Mouse (Mus musculus): ENCODE results near the gene Smim5. TPM values are rescaled to one million over a fixed set of nuclear protein-coding genes. Genes with fewer than 3 reads are reported as not detected.

Smim5 gene
- polyA plus RNA-seq, 1 experiment from 2014 or later = 48.5 TPM

DNA sequence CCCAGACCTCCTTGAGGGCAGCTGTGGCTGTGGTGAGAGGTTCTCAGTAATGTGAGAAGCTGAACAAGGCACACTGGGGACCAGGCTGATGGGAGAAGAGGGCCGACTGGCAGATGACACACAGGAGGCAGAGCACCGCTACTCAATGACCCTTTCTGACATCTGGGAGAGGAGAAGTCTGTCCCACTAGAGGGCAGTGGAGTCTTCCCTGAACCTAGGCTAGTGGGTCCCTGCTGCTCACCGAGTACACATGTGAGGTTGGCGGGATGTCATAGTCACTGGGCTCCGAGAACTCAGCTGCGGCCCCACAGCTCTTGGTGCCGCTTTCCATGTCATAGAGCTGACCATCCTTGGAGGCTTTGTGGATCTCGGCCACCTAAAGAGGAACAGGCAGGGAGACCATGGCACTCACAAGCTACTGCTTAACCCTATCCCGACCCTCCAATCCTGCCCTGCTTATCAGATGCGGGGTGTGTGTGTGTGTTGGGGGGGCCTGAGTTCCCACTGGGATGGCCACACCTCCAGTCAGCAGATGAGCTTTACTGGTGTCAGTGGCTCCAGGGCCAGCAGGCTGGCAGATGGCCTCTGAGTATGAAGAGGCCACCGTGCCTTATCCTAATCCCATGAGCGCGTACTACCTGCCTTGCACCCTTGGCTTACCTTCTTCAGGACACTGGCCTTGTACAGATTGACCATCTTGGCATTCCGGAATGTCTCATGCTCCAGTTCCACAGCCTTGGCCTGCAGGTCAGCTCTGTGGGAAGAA, 4.8 kb upstream of the Smim5 start:
- Histone ChIP-seq H3K4me1 (ENCODE audit: control insufficient read depth in 2 of 2, insufficient read depth in 2 of 2, low read length in 2 of 2) (peaks cover 12 to 15% of the 10 kb centered on the region in 2 experiments), H3K9me3 (ENCODE audit: control insufficient read depth, low read length) (no peaks in the 10 kb centered on the region), H3K27me3 (ENCODE audit: control insufficient read depth, insufficient read depth, low read length) (no peaks in the 10 kb centered on the region), H3K4me2 (ENCODE audit: low read length) (no peak overlapping the region), H3K9ac (ENCODE audit: low read length) (no peak overlapping the region), H3K4me3 (ENCODE audit: control insufficient read depth in 1 of 2, insufficient read depth in 1 of 2, low read depth in 1 of 2, low read length in 2 of 2) (no peak overlapping the region), H3K36me3 (ENCODE audit: control insufficient read depth, insufficient read depth, low read length) (peaks cover 29% of the 10 kb centered on the region), H3K27ac (replicated peaks in 1 of 2; ENCODE audit: control insufficient read depth in 1 of 2, insufficient read depth in 1 of 2, low read depth in 2 of 2, low read length in 2 of 2) (no peak overlapping the region)
- ATAC-seq (ENCODE audit: insufficient number of reproducible peaks, insufficient read depth, low FRiP score, low read depth) = no peak
- 60% methylated on average over 14 of the region's 14 CpGs for WGBS

DNA sequence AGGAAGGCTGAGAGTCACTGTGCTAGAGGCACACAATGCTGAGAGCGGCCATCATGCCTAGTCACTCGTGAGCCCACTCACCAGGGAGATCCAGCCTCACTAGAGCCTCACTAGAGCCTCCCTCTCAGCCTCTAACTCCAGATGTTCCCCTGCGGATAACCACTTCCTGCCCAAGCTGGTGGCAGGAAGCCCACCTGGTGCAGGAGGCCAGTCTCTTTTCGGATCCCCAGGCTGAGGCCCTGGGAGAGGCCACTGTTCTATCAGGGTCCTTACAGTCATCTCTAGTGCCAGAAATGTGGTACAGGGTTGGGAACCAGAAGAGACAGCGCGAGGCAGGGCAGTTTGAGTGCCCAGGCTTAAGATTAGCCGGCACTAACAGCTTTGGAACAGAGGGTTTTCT, 1.3 kb upstream of the Smim5 start:
- no peaks in the 10 kb centered on the region for H3K9me3 ChIP-seq (ENCODE audit: control insufficient read depth, low read length)
- H3K4me1 ChIP-seq (ENCODE audit: control insufficient read depth in 2 of 2, insufficient read depth in 2 of 2, low read length in 2 of 2) = peaks cover 43 to 50% of the 10 kb centered on the region in 2 experiments
- H3K36me3 ChIP-seq (ENCODE audit: control insufficient read depth, insufficient read depth, low read length) = peaks cover 19% of the 10 kb centered on the region
- H3K4me2 ChIP-seq (ENCODE audit: low read length) = no peak overlapping the region
- no peak for ATAC-seq (ENCODE audit: insufficient number of reproducible peaks, insufficient read depth, low FRiP score, low read depth)
- H3K27me3 ChIP-seq (ENCODE audit: control insufficient read depth, insufficient read depth, low read length) = no peaks in the 10 kb centered on the region
- no peak overlapping the region for H3K4me3 ChIP-seq (ENCODE audit: control insufficient read depth in 1 of 2, insufficient read depth in 1 of 2, low read depth in 1 of 2, low read length in 2 of 2)
- H3K9ac ChIP-seq (ENCODE audit: low read length) = no peak overlapping the region; the same call in 1 of the 2 replicates
- peak overlapping the region in 1 of 2 experiments; percentile 99; a peak in 2 of 4 replicates for H3K27ac ChIP-seq (replicated peaks in 1 of 2; ENCODE audit: control insufficient read depth in 1 of 2, insufficient read depth in 1 of 2, low read depth in 2 of 2, low read length in 2 of 2)
- 70% methylated on average over 7 of the region's 7 CpGs for WGBS

DNA sequence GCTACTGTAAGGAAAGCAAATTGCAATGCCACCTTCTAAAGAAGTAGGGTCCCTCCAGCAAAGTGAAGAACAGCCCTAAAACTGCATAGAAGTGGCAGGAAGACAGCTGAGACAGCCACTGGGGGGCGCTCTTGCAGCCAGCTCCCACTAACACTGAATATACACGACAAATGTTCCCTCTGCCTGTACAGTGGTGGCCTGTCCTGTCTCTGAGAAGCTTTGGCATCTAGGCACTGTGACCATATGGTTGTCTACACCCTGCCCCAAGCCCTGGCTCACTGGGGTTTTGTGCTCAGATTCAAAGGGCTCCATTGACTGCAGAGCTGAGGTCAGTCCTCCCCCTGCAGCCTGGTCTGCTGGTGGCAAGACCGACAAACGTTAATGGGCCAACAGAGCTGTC, 880 bp upstream of the Smim5 start:
- Histone ChIP-seq H3K27ac (replicated peaks in 1 of 2; ENCODE audit: control insufficient read depth in 1 of 2, insufficient read depth in 1 of 2, low read depth in 2 of 2, low read length in 2 of 2) (peak overlapping the region; percentile 40 to 99; a peak in 3 of 4 replicates), H3K4me2 (ENCODE audit: low read length) (no peak overlapping the region), H3K27me3 (ENCODE audit: control insufficient read depth, insufficient read depth, low read length) (no peaks in the 10 kb centered on the region), H3K9ac (ENCODE audit: low read length) (no peak overlapping the region; the same call in 1 of the 2 replicates), H3K9me3 (ENCODE audit: control insufficient read depth, low read length) (no peaks in the 10 kb centered on the region), H3K4me1 (ENCODE audit: control insufficient read depth in 2 of 2, insufficient read depth in 2 of 2, low read length in 2 of 2) (peaks cover 47 to 55% of the 10 kb centered on the region in 2 experiments), H3K4me3 (ENCODE audit: control insufficient read depth in 1 of 2, insufficient read depth in 1 of 2, low read depth in 1 of 2, low read length in 2 of 2) (no peak overlapping the region), H3K36me3 (ENCODE audit: control insufficient read depth, insufficient read depth, low read length) (peaks cover 14% of the 10 kb centered on the region)
- no peak for ATAC-seq (ENCODE audit: insufficient number of reproducible peaks, insufficient read depth, low FRiP score, low read depth)
- whole genome bisulfite sequencing = 15% methylated on average over 4 of the region's 4 CpGs

DNA sequence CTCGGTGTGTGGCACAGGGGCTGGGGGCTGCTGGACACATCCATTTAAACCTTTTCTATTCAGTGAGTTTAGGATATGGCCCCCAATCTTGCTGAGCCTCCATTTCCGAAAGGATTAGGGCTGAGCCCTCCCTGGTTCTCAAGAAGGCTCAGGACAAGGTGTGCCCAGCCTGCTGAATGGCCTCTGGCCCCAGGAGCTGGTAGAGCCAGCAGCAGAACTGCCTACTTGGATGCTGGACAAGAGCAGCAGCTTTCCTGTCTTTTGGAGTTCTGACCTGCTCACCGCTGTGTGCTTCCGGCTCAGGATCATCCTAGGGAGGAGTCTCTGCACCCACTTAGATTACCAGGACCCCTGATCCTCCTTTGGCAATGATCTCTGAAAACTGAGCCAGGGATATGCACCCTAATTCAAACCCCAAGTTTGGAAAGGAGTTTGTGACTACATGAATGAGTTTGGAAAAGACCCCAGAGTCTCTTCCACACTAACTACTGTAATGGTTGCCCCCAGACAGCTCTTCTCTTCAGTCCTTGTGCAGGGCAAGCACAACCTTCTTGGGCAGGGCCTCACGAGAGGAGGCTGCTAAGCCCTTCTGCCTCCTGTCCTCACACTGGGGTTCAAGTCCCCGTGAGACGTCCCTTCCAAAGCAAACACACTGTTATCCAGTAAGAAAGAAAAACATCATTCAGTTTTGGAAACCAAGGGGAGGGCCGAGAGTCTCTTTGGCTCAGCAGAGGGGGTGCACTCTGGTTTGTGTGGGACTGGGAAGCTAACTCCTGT, 983 bp downstream of the Smim5 start:
- Histone ChIP-seq H3K27ac (replicated peaks in 1 of 2; ENCODE audit: control insufficient read depth in 1 of 2, insufficient read depth in 1 of 2, low read depth in 2 of 2, low read length in 2 of 2) (peak overlapping the region; percentile 98 to 99), H3K4me1 (ENCODE audit: control insufficient read depth in 2 of 2, insufficient read depth in 2 of 2, low read length in 2 of 2) (peaks cover 64 to 72% of the 10 kb centered on the region in 2 experiments), H3K4me2 (ENCODE audit: low read length) (peak overlapping the region; percentile 72), H3K9ac (ENCODE audit: low read length) (peak overlapping the region; percentile 73), H3K27me3 (ENCODE audit: control insufficient read depth, insufficient read depth, low read length) (no peaks in the 10 kb centered on the region), H3K9me3 (ENCODE audit: control insufficient read depth, low read length) (no peaks in the 10 kb centered on the region), H3K4me3 (ENCODE audit: control insufficient read depth in 1 of 2, insufficient read depth in 1 of 2, low read depth in 1 of 2, low read length in 2 of 2) (peak overlapping the region; percentile 42 to 48), H3K36me3 (ENCODE audit: control insufficient read depth, insufficient read depth, low read length) (peaks cover 10% of the 10 kb centered on the region; the same call in 1 of the 2 replicates)
- WGBS = 52% methylated on average over 8 of the region's 8 CpGs
- ATAC-seq (ENCODE audit: insufficient number of reproducible peaks, insufficient read depth, low FRiP score, low read depth) = no peak

DNA sequence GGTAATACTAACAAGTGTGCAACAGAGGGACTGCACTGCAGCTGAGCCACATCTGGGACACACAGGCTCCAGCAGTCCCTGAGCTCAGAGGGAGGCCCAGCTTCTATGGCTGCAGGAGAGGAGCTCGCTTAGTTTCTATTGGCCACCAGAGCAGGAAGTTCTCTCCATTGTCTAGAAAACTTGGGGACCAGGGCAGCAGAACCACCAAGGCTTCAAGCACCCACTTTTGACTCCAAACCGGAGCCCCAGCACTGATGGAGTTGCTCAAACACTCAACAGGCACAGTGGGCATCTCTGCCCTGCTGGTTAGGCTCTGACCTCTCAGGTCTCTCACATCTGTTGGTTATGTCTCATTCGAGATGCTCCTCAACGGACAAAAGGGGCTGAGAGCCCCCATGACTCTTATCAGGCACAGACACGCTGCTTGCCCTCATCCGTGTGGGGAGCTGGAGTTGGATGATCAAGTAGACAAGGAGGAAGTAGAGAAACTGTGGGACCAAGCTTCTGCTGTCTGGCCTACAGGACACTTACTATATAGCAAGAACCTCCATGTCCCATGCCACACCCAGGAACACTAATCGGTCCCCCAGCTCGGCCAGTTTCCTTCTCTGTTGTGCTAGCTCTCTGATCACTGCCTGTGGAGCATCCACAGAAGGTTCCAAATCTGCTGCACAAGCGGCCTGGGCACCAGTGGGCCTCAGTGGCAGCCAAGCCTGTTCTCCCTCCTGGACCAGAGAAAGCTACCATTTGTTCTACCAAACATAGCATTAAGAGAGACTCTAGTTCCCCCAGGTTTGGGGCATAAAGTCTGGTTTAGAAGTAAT, 1.8 kb downstream of the Smim5 start:
- peaks cover 68 to 76% of the 10 kb centered on the region in 2 experiments for H3K4me1 ChIP-seq (ENCODE audit: control insufficient read depth in 2 of 2, insufficient read depth in 2 of 2, low read length in 2 of 2)
- H3K27ac ChIP-seq (replicated peaks in 1 of 2; ENCODE audit: control insufficient read depth in 1 of 2, insufficient read depth in 1 of 2, low read depth in 2 of 2, low read length in 2 of 2) = peak overlapping the region; percentile 98 to 99
- WGBS = 61% methylated on average over 9 of the region's 9 CpGs
- ATAC-seq (ENCODE audit: insufficient number of reproducible peaks, insufficient read depth, low FRiP score, low read depth) = no peak
- no peaks in the 10 kb centered on the region for H3K9me3 ChIP-seq (ENCODE audit: control insufficient read depth, low read length)
- peaks cover 17% of the 10 kb centered on the region for H3K36me3 ChIP-seq (ENCODE audit: control insufficient read depth, insufficient read depth, low read length)
- H3K27me3 ChIP-seq (ENCODE audit: control insufficient read depth, insufficient read depth, low read length) = no peaks in the 10 kb centered on the region
- H3K4me3 ChIP-seq (ENCODE audit: control insufficient read depth in 1 of 2, insufficient read depth in 1 of 2, low read depth in 1 of 2, low read length in 2 of 2) = peak overlapping the region; percentile 42 to 48; a peak in 3 of 4 replicates
- peak overlapping the region; percentile 73 for H3K9ac ChIP-seq (ENCODE audit: low read length)
- peak overlapping the region; percentile 72 for H3K4me2 ChIP-seq (ENCODE audit: low read length)

DNA sequence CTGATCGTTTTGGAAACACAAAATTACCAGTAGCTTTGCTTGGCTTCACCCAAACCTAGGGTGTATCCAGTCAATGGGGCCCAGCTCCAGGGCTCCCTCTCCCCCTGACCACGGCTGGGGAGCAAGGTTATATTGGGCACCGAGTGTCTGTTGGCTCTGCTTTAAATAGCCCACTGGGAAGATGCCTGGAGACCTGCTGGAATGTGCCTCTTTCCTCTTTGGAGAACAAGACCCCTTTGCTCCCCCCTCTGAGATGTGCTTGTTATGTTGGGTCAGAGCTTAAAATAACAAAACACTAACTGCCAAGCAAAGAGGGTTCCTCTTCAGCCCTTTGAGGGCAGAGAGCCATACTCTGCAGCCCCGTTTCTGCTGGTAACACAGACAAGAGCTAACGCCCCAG, 2.4 kb downstream of the Smim5 start:
- H3K9ac ChIP-seq (ENCODE audit: low read length) = peak overlapping the region; percentile 73
- no peak overlapping the region for H3K4me3 ChIP-seq (ENCODE audit: control insufficient read depth in 1 of 2, insufficient read depth in 1 of 2, low read depth in 1 of 2, low read length in 2 of 2)
- no peaks in the 10 kb centered on the region for H3K27me3 ChIP-seq (ENCODE audit: control insufficient read depth, insufficient read depth, low read length)
- H3K9me3 ChIP-seq (ENCODE audit: control insufficient read depth, low read length) = no peaks in the 10 kb centered on the region
- WGBS = 29% methylated on average over 5 of the region's 5 CpGs
- peak overlapping the region; percentile 72 for H3K4me2 ChIP-seq (ENCODE audit: low read length)
- peak overlapping the region; percentile 98 to 99 for H3K27ac ChIP-seq (replicated peaks in 1 of 2; ENCODE audit: control insufficient read depth in 1 of 2, insufficient read depth in 1 of 2, low read depth in 2 of 2, low read length in 2 of 2)
- H3K36me3 ChIP-seq (ENCODE audit: control insufficient read depth, insufficient read depth, low read length) = peaks cover 23% of the 10 kb centered on the region
- peak; percentile 23 for ATAC-seq (ENCODE audit: insufficient number of reproducible peaks, insufficient read depth, low FRiP score, low read depth)
- H3K4me1 ChIP-seq (ENCODE audit: control insufficient read depth in 2 of 2, insufficient read depth in 2 of 2, low read length in 2 of 2) = peaks cover 68 to 76% of the 10 kb centered on the region in 2 experiments

DNA sequence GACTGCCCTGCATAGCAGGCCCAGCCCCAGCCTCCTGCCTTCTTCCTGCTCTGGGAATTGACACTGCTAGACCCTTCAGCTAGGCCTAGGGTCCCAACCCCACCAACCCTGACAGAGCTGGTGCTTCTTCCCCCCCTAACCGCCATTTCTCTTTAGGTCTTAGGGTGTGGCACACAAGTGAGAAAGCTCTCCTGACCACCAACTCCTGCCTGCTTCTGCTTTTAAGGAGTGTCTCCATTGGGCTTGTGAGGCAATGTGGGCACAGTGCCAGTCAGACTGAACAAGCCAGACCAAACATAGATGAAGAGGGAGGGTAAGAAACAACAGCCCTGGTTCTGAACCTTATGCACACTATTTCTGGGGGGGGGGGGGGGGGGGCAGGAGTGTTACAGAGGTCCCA, 3.1 kb downstream of the Smim5 start:
- Histone ChIP-seq H3K4me3 (ENCODE audit: control insufficient read depth in 1 of 2, insufficient read depth in 1 of 2, low read depth in 1 of 2, low read length in 2 of 2) (no peak overlapping the region), H3K36me3 (ENCODE audit: control insufficient read depth, insufficient read depth, low read length) (peaks cover 26% of the 10 kb centered on the region), H3K9ac (ENCODE audit: low read length) (peak overlapping the region; percentile 73), H3K27me3 (ENCODE audit: control insufficient read depth, insufficient read depth, low read length) (no peaks in the 10 kb centered on the region), H3K27ac (replicated peaks in 1 of 2; ENCODE audit: control insufficient read depth in 1 of 2, insufficient read depth in 1 of 2, low read depth in 2 of 2, low read length in 2 of 2) (peak overlapping the region; percentile 98 to 99), H3K4me1 (ENCODE audit: control insufficient read depth in 2 of 2, insufficient read depth in 2 of 2, low read length in 2 of 2) (peaks cover 68 to 76% of the 10 kb centered on the region in 2 experiments), H3K9me3 (ENCODE audit: control insufficient read depth, low read length) (no peaks in the 10 kb centered on the region), H3K4me2 (ENCODE audit: low read length) (peak overlapping the region; percentile 72)
- ATAC-seq (ENCODE audit: insufficient number of reproducible peaks, insufficient read depth, low FRiP score, low read depth) = no peak
- 64% methylated on average over 1 of the region's 1 CpGs for WGBS
